Mouse (Mus musculus): ENCODE data around the gene Grid1.

DNA sequence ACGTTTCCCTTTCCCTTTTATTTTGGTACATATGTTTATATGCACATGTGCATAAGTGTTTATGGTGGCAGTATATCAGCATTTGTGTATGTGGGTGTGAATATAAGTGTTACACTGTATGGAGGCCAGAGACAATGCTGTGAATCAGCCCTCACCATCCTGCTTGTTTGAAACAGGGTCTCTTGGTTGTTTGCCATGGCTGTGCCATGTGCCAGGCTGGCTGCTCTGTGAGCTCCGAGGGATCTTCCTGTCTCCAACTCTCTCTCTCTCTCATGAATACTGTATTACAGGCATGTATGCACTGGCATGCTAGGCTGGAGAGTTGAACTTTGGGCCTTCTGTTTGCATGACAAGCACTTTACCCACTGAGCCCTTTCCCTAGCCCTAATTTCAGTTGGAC lies 315.1 kb downstream of the Grid1 start:
- no peak for TF ChIP-seq CTCF (IDR thresholded peaks at IDR 0.05; ENCODE audit: insufficient read depth, low read length)
- TF ChIP-seq POLR2A (IDR thresholded peaks at IDR 0.05; ENCODE audit: borderline replicate concordance, extremely low read depth, low read depth, low read length) = no peak
